Mouse (Mus musculus) cerebellum, adult 2 months (tissue): Measurements from ENCODE around the gene Gm20521.

Experiments
- CTCF ChIP-seq: fragments of 200-500 bp; IDR thresholded peaks from 2 replicates; pipeline ENCODE4 v1.5.1; 2011; ENCODE audit warnings: low read depth, mild to moderate bottlenecking, control low read depth, low read length, moderate library complexity, borderline replicate concordance; ENCODE audit not compliant: insufficient read depth
- POLR2A ChIP-seq: fragments of 200-500 bp; IDR thresholded peaks from 2 replicates; pipeline ENCODE4 v1.6.1; 2011; ENCODE audit warnings: low read length, control low read depth, borderline replicate concordance; ENCODE audit not compliant: insufficient read depth

DNA sequence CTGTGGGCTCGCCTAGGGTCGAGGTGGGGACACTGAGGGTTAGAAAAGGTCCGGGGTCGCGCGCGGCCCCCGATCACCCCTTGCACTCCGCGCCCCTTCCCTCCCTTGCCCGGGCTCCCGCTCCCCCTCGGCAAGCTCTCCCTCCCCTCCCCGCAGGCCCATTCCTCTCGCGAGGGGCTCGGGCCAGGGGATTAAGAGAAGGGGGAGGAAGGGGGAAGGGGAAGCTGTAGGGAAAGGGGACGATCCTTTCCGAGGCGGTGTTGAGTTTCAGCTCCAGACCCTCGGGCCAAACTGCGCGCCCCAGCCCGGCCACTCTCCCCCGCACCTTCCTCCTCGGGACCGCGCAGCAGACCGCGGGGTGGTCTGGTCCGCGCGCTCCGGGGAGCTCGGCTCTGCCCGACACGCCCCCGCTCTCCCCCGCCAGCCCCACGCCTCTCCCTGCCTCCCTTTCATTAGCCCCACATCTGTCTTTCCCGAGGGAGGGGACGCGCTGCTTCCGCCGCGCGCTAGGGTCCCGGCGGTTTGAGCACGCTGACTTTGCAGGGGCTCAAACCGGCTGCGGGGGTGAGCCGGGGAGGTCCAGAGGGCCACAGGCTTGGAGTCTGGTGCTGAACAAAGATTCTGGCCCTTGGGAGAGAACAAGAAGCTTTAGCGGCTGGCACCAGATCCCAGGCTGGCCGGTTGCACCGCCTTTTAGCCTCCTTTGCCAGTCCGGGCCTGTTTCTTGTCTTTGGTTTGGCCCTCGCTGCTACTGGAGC is 43.3 kb downstream of the Gm20521 start:
- TF ChIP-seq CTCF (no peak), POLR2A (no peak)
